Mouse (Mus musculus) limb, embryonic 14.5 days (tissue): ENCODE results near the gene Nf2. TPM values are rescaled to one million over a fixed set of nuclear protein-coding genes. Genes with fewer than 3 reads are reported as not detected.

ENCODE experiments used
- ATAC-seq: fragments of 200-750 bp; cut with Nextera tagmentation; 2 replicates; pipeline ENCODE4 v1.8.0; 2017; ENCODE audit warnings: low read depth, moderate number of reproducible peaks, moderate TSS enrichment; ENCODE audit not compliant: low FRiP score
- DNase-seq: peaks from one replicate; pipeline ENCODE4 v3.0.0-alpha.2; 2015; ENCODE audit warnings: low spot score
- H3K27ac ChIP-seq: fragments of 300-500 bp; sonication (generic); replicated peaks from 2 replicates; pipeline ENCODE4 v1.5.1; 2014; ENCODE audit warnings: low read depth, mild to moderate bottlenecking, low read length, moderate library complexity, mixed read lengths
- H3K27me3 ChIP-seq: fragments of 300-500 bp; sonication (generic); 2 replicates; pipeline ENCODE4 v1.6.1; 2014; ENCODE audit warnings: low read length, mixed read lengths; ENCODE audit not compliant: control insufficient read depth, insufficient read depth
- H3K36me3 ChIP-seq: fragments of 300-500 bp; sonication (generic); 2 replicates; pipeline ENCODE4 v1.6.1; 2014; ENCODE audit warnings: mild to moderate bottlenecking, low read length, moderate library complexity, mixed read lengths; ENCODE audit not compliant: control insufficient read depth, insufficient read depth
- H3K4me1 ChIP-seq: fragments of 300-500 bp; sonication (generic); 2 replicates; pipeline ENCODE4 v1.6.1; 2014; ENCODE audit warnings: antibody characterized with exemption, low read length, mixed read lengths; ENCODE audit not compliant: control insufficient read depth, insufficient read depth
- H3K4me2 ChIP-seq: fragments of 300-500 bp; sonication (generic); replicated peaks from 2 replicates; pipeline ENCODE4 v1.6.1; 2014; ENCODE audit warnings: low read depth, mild to moderate bottlenecking, low read length, moderate library complexity; ENCODE audit not compliant: severe bottlenecking
- H3K4me3 ChIP-seq: fragments of 300-500 bp; sonication (generic); replicated peaks from 2 replicates; pipeline ENCODE4 v1.5.1; 2014; ENCODE audit warnings: low read length
- H3K9ac ChIP-seq: fragments of 300-500 bp; sonication (generic); 2 replicates; pipeline ENCODE4 v1.6.1; 2014; ENCODE audit warnings: mild to moderate bottlenecking, low read depth, low read length, moderate library complexity; ENCODE audit not compliant: severe bottlenecking
- H3K9me3 ChIP-seq: fragments of 300-500 bp; sonication (generic); 2 replicates; pipeline ENCODE4 v1.6.1; 2016; ENCODE audit warnings: low read length; ENCODE audit not compliant: control insufficient read depth
- POLR2A ChIP-seq: fragments of 200-500 bp; IDR thresholded peaks from 2 replicates; pipeline ENCODE4 v1.8.0; 2012; ENCODE audit warnings: inconsistent platforms, mild to moderate bottlenecking, moderate library complexity, borderline replicate concordance; ENCODE audit not compliant: insufficient read depth, insufficient read length; ENCODE audit errors: extremely low read depth
- WGBS: fragments of 180-500 bp; shearing (Covaris S2); extraction: QIAGEN DNeasy Blood & Tissue Kit; methylation state at CpG from one replicate; pipeline ENCODE4 v1.1.7; 2014; 5-methylcytosine and 5-hydroxymethylcytosine counted together
- polyA plus RNA-seq, 2 experiments: library from polyadenylated mRNA; depleted of rRNA in 1 of 2; stranded (reverse) in 1 of 2; unstranded in 1 of 2; fragments of >200 nt; fragmentation: Nextera tagmentation in 1 of 2; extraction: Ambion mirVana in 1 of 2; gene quantifications; 2 replicates each; pipeline versions ENCODE4 v1.2.1 to v1.2.3; 2012 to 2014

The Nf2 gene
- polyA plus RNA-seq, 2 experiments: 37.7 to 64.9 TPM

DNA sequence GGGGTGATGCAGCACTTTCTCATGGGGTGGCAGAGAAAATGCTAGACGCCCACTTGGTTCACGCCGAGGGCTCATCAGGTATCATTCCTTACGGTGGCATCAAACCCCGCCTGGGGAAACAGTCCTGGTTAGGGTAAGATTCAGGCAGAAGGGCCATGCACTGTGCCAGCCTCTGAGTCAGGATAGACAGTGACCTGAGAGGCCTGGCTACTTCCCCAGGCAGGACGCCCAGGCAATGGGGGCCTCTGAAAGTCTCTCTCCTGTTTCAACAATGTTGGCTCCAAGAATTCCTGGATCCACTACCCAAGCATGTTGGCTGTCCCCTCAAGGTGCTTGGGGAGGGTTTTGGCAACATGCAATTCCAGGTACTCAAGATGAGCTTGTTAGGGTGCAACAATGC is 79.5 kb downstream of the Nf2 start:
- no peak for ATAC-seq
- Histone ChIP-seq H3K27ac (no peak overlapping the region), H3K9me3 (no peaks in the 10 kb centered on the region), H3K27me3 (no peaks in the 10 kb centered on the region), H3K4me3 (no peak overlapping the region), H3K4me2 (no peak overlapping the region), H3K4me1 (no peaks in the 10 kb centered on the region), H3K9ac (no peak overlapping the region), H3K36me3 (peaks cover 33% of the 10 kb centered on the region)
- no peak for TF ChIP-seq POLR2A
- DNase-seq: no peak
- WGBS: 92% methylated on average over 6 of the region's 6 CpGs

DNA sequence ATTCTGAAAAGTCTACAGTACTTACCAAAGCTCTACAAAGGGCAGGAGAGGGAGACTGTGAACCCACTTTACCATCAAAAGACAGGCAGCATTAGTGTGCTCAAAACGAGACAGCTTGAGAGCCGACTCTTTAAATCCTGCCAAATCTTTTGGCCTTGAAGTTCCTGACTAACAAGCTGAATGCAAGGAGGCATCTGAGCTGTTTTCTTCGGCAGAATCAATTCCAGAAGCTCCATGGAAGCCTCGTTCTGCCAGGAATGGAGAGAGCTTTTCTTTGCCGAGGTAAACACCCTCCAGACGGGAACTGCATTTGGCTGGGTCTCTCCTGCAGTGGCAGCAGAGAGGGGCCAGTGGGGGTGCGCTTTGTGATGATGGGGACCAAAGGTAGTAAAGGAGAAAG is 80.0 kb downstream of the Nf2 start:
- H3K27me3 ChIP-seq: no peaks in the 10 kb centered on the region
- no peak overlapping the region for H3K4me3 ChIP-seq
- H3K4me1 ChIP-seq: no peaks in the 10 kb centered on the region
- H3K9ac ChIP-seq: no peak overlapping the region
- ATAC-seq: no peak
- no peak for DNase-seq
- no peak overlapping the region for H3K4me2 ChIP-seq
- no peak overlapping the region for H3K27ac ChIP-seq
- no peak for TF ChIP-seq POLR2A
- 63% methylated on average over 7 of the region's 7 CpGs for WGBS
- H3K36me3 ChIP-seq: peaks cover 30% of the 10 kb centered on the region
- no peaks in the 10 kb centered on the region for H3K9me3 ChIP-seq

DNA sequence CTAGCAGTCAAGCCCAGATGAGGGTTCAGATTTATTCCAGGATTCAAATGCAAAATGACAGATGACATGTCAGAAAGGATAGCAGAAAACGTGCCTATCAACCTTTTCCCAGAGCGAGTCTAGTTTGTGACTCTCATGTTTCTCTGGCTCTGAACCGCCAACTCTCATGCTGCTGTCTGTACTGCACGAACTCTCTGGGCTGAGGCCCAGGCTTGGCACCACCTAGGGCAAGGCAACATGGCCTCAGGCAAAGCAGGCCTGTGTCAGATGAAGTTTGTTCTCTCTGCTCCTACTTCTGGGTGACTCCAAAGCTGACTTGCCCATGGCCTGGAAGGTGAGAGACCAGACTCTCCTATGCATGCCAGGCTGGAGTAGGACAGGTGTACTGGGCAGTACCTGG is 80.9 kb downstream of the Nf2 start:
- ATAC-seq (no peak), DNase-seq (no peak)
- no peaks in the 10 kb centered on the region for H3K27me3 ChIP-seq
- H3K9me3 ChIP-seq: no peaks in the 10 kb centered on the region
- H3K4me2 ChIP-seq: no peak overlapping the region
- no peak for TF ChIP-seq POLR2A
- H3K27ac ChIP-seq: no peak overlapping the region
- no peaks in the 10 kb centered on the region for H3K4me1 ChIP-seq
- 73% methylated on average over 4 of the region's 4 CpGs for whole genome bisulfite sequencing
- H3K9ac ChIP-seq: no peak overlapping the region
- peaks cover 30% of the 10 kb centered on the region for H3K36me3 ChIP-seq
- no peak overlapping the region for H3K4me3 ChIP-seq

DNA sequence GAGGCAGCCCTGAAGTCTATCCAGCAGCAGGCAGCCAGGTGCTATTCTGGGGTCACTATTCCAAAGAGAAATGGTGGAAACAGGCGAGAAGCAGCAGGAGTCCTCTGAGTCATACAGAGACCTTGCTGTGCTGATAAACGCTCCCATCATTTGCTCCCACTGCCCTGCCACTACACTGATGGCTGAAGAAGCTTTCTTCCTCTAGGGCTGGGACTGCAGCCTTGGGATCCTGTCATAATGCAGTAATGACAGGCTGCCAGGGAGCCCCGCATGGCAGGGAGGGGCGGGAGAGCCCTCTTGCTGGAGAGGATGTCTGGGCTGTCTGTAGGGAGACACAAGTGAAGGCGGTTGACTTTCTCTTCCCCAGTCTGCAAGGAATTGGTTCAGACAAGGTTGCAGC is 84.9 kb downstream of the Nf2 start:
- H3K27me3 ChIP-seq: no peaks in the 10 kb centered on the region; the same call in 1 of the 2 replicates
- H3K4me2 ChIP-seq: no peak overlapping the region
- TF ChIP-seq POLR2A: no peak
- no peak overlapping the region for H3K27ac ChIP-seq
- peaks cover 12% of the 10 kb centered on the region; the same call in 1 of the 2 replicates for H3K36me3 ChIP-seq
- no peak overlapping the region for H3K9ac ChIP-seq
- DNase-seq: no peak
- no peaks in the 10 kb centered on the region for H3K9me3 ChIP-seq
- ATAC-seq: no peak
- H3K4me3 ChIP-seq: no peak overlapping the region
- H3K4me1 ChIP-seq: no peaks in the 10 kb centered on the region
- 59% methylated on average over 5 of the region's 5 CpGs for WGBS

- no peak for TF ChIP-seq POLR2A
- no peak overlapping the region for H3K9ac ChIP-seq
- H3K9me3 ChIP-seq: no peaks in the 10 kb centered on the region
- H3K36me3 ChIP-seq: 0 out of 2 replicates have a peak, but pooled peaks cover 4% of the 10 kb centered on the region
- no peak overlapping the region for H3K27ac ChIP-seq
- no peak overlapping the region for H3K4me2 ChIP-seq
- no peaks in the 10 kb centered on the region; the same call in 1 of the 2 replicates for H3K27me3 ChIP-seq
- H3K4me3 ChIP-seq: no peak overlapping the region
- no peak for ATAC-seq
- no peak for DNase-seq
- no peaks in the 10 kb centered on the region for H3K4me1 ChIP-seq
- WGBS: 10% methylated on average over 5 of the region's 5 CpGs
Observed at GRCm38 (mm10) chr11:4763631-4764030, 85.7 kb downstream of the Nf2 start.

DNA sequence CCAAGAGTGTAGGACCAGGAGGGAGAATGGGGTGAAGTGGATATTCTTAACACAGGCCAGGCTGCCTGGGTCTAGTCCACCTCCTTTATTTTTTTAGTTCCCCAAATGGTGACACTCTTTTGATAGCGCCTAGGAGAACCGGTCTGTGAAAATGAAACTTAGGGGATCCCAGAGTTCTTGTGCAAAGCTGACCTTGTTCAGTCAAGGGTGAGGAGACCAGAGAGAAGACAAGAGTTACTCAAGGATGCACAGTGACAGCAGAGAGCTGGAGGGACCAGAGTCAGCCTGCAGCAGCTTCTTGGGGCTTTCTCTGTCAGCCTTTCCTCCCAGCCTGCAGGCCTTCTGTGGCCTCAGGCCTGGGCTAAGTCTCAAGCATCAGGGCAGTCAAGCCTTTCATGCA is 86.8 kb downstream of the Nf2 start:
- no peak for DNase-seq
- Histone ChIP-seq H3K4me2 (no peak overlapping the region), H3K27me3 (no peaks in the 10 kb centered on the region; the same call in 1 of the 2 replicates), H3K27ac (no peak overlapping the region), H3K9me3 (no peaks in the 10 kb centered on the region), H3K4me3 (no peak overlapping the region), H3K9ac (no peak overlapping the region), H3K4me1 (no peaks in the 10 kb centered on the region), H3K36me3 (0 out of 2 replicates have a peak, but pooled peaks cover 4% of the 10 kb centered on the region)
- TF ChIP-seq POLR2A: no peak
- WGBS: 26% methylated on average over 2 of the region's 2 CpGs
- ATAC-seq: no peak
